Mouse (Mus musculus) hindbrain, postnatal 0 days (tissue): ENCODE results near the gene Cox14. TPM values are rescaled to one million over a fixed set of nuclear protein-coding genes. Genes with fewer than 3 reads are reported as not detected.

ENCODE experiments used
- ATAC-seq: fragments of 200-750 bp; cut with Nextera tagmentation; 2 replicates; pipeline ENCODE4 v1.8.0; 2017; ENCODE audit warnings: mild to moderate bottlenecking, moderate TSS enrichment, moderate library complexity
- DNase-seq: peaks from one replicate; pipeline ENCODE4 v3.0.0-alpha.2; 2015; ENCODE audit warnings: low spot score
- H3K27ac ChIP-seq: fragments of 300-500 bp; sonication (generic); 2 replicates; pipeline ENCODE4 v1.5.1; 2014; ENCODE audit warnings: mild to moderate bottlenecking
- H3K27me3 ChIP-seq: fragments of 300-500 bp; sonication (generic); 2 replicates; pipeline ENCODE4 v1.6.1; 2014; ENCODE audit warnings: low read length, mixed read lengths; ENCODE audit not compliant: insufficient read depth
- H3K36me3 ChIP-seq: fragments of 300-500 bp; sonication (generic); 2 replicates; pipeline ENCODE4 v1.6.1; 2014; ENCODE audit warnings: low read length, mixed read lengths; ENCODE audit not compliant: insufficient read depth
- H3K4me1 ChIP-seq: fragments of 300-500 bp; sonication (generic); 2 replicates; pipeline ENCODE4 v1.6.1; 2014; ENCODE audit warnings: antibody characterized with exemption, low read length, mixed read lengths; ENCODE audit not compliant: insufficient read depth
- H3K4me2 ChIP-seq: fragments of 300-500 bp; sonication (generic); 2 replicates; pipeline ENCODE4 v1.6.1; 2014; ENCODE audit warnings: low read depth, mild to moderate bottlenecking, low read length, moderate library complexity, mixed read lengths
- H3K4me3 ChIP-seq: fragments of 300-500 bp; sonication (generic); 2 replicates; pipeline ENCODE4 v1.5.1; 2014; ENCODE audit warnings: low read length
- H3K9ac ChIP-seq: fragments of 300-500 bp; sonication (generic); replicated peaks from 2 replicates; pipeline ENCODE4 v1.6.1; 2014; ENCODE audit warnings: mild to moderate bottlenecking, low read length, moderate library complexity, mixed read lengths
- H3K9me3 ChIP-seq: fragments of 300-500 bp; sonication (generic); 2 replicates; pipeline ENCODE4 v1.6.1; 2016; ENCODE audit warnings: low read length, mixed read lengths
- CTCF ChIP-seq: IDR thresholded peaks from 2 replicates; pipeline ENCODE4 v1.5.1; 2016; ENCODE audit warnings: antibody characterized with exemption, control low read depth, low read depth
- WGBS: fragments of 180-500 bp; shearing (Covaris S2); extraction: QIAGEN DNeasy Blood & Tissue Kit; methylation state at CpG from one replicate; pipeline ENCODE4 v1.1.7; 2014; 5-methylcytosine and 5-hydroxymethylcytosine counted together
- polyA plus RNA-seq: library from polyadenylated mRNA; unstranded; fragments of >200 nt; fragmentation: Nextera tagmentation; extraction: Ambion mirVana; gene quantifications from 2 replicates; pipeline ENCODE4 v1.2.1, GENCODE M21; 2015
- total RNA-seq: library from RNA; depleted of rRNA; stranded (reverse); fragments of >200 nt; gene quantifications from 2 replicates; pipeline ENCODE4 v1.2.3, GENCODE M21; 2014

Cox14 gene
- total and polyA plus RNA-seq, 2 experiments from 2014 or later, result 101 to 201 TPM

DNA sequence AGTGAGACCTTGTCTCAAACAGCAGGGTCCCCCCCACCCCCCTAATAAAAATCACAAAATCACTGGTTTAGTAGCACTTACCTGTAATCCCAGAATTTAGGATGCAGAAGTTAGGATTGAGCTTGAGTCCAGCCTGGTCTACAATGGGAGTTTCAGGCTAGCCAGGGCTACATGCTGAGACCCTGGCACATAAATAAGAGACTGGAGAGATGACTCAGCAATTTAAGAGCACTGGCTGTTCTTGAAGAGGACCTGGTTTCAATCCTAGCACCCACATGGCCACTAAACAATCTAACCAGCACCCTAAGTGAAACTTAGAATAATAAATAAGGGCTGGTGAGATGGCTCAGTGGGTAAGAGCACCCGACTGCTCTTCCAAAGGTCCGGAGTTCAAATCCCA, 5.7 kb downstream of the Cox14 start:
- Histone ChIP-seq H3K27ac (no peak overlapping the region), H3K4me2 (no peak overlapping the region), H3K4me1 (peaks cover 5% of the 10 kb centered on the region; the same call in 1 of the 2 replicates), H3K4me3 (no peak overlapping the region), H3K9ac (no peak overlapping the region), H3K27me3 (no peaks in the 10 kb centered on the region), H3K9me3 (no peaks in the 10 kb centered on the region), H3K36me3 (peaks cover 18% of the 10 kb centered on the region)
- no peak for ATAC-seq
- DNase-seq, result no peak
- 97% methylated on average over 2 of the region's 2 CpGs for WGBS
- TF ChIP-seq CTCF, result no peak

GRCm38 (mm10) chr15:99731678-99732077, 6.3 kb downstream of the Cox14 start:
- ATAC-seq (no peak), DNase-seq (no peak)
- Histone ChIP-seq H3K27me3 (no peaks in the 10 kb centered on the region), H3K9ac (no peak overlapping the region), H3K4me3 (no peak overlapping the region), H3K4me2 (no peak overlapping the region), H3K9me3 (no peaks in the 10 kb centered on the region), H3K27ac (no peak overlapping the region), H3K36me3 (peaks cover 23% of the 10 kb centered on the region), H3K4me1 (peaks cover under 1% of the 10 kb centered on the region; the same call in 1 of the 2 replicates)
- no peak for TF ChIP-seq CTCF
- WGBS, result 93% methylated on average over 3 of the region's 3 CpGs

GRCm38 (mm10) chr15:99733186-99733585, 7.8 kb downstream of the Cox14 start:
- H3K9ac ChIP-seq, result no peak overlapping the region
- 95% methylated on average over 5 of the region's 5 CpGs for WGBS
- ATAC-seq, result no peak

DNA sequence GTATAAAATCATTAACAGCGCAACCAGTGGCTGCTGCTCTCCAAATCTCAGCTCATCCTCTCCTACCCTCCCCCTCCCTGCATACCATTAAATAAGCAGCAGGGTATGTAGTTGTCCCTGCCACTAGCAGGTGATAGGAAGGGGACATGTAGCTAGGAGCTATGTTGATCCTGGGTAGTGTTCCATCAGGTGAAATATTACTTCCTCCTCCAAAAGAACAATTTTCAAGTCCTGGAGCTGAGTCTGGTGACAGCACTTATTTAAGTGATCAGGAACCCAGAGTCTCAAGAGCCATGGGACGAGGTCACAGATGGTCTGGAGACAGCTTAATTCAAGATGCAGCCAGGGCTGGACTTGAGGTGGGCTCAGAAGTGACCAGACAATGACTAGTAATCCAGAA, 10.2 kb downstream of the Cox14 start:
- Histone ChIP-seq H3K4me2 (no peak overlapping the region), H3K27ac (no peak overlapping the region), H3K9ac (no peak overlapping the region), H3K9me3 (no peaks in the 10 kb centered on the region), H3K36me3 (peaks cover 49% of the 10 kb centered on the region), H3K4me1 (no peaks in the 10 kb centered on the region), H3K27me3 (no peaks in the 10 kb centered on the region), H3K4me3 (no peak overlapping the region)
- no peak for TF ChIP-seq CTCF
- ATAC-seq (no peak), DNase-seq (no peak)
- 90% methylated on average over 2 of the region's 2 CpGs for WGBS

More at GRCm38 (mm10) chr15:99733186-99733585, 7.8 kb downstream of the Cox14 start:
- Histone ChIP-seq H3K36me3 (peaks cover 28% of the 10 kb centered on the region), H3K27ac (no peak overlapping the region), H3K4me1 (no peaks in the 10 kb centered on the region), H3K4me2 (no peak overlapping the region), H3K27me3 (no peaks in the 10 kb centered on the region), H3K4me3 (no peak overlapping the region), H3K9me3 (no peaks in the 10 kb centered on the region)
- no peak for DNase-seq
- no peak for TF ChIP-seq CTCF

DNA sequence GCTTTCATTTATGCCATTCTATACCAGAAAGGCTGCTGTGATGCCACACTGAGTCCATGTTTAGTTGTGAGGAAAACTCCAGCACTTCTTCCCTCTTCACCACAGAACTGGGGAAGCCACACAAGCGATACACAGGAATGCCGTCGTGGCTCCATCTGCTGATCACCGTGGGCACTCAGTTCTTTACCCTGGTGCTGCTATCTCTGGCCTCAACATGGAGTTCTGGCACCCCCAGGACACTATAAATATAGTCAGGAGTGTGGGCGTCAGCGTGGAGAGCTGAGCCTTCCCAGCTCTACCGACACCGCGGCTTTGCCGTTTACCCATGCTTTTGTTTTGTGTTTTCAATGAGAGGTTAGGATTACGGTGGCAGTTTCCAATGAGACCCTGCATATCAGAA, 11.3 kb downstream of the Cox14 start:
- WGBS, result 89% methylated on average over 11 of the region's 11 CpGs
- Histone ChIP-seq H3K4me1 (no peaks in the 10 kb centered on the region), H3K27ac (no peak overlapping the region), H3K27me3 (no peaks in the 10 kb centered on the region), H3K4me3 (no peak overlapping the region), H3K4me2 (no peak overlapping the region), H3K9me3 (no peaks in the 10 kb centered on the region), H3K36me3 (peaks cover 57% of the 10 kb centered on the region), H3K9ac (no peak overlapping the region)
- no peak for TF ChIP-seq CTCF
- ATAC-seq (no peak), DNase-seq (no peak)

DNA sequence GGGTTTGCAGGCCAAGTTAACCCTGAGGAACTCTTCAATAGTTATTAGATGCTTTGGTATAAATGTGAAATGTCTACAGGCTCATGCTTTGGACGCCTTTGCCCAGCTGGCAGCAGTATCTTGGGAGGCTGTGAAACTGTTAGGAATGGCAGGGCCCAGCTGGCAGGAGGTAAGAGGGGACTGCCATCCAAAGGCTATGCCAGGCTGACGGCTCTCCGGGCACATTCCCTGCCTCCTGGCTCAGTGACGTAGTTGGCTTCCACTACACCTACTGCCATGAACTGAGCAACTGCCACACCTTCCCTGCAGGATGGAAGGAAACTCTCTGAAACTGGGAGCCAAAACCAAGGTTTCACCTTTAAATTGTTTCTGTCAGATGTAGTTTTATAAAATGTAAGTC, 14.8 kb downstream of the Cox14 start:
- no peaks in the 10 kb centered on the region for H3K27me3 ChIP-seq
- no peak overlapping the region for H3K4me3 ChIP-seq
- 89% methylated on average over 4 of the region's 4 CpGs for WGBS
- H3K4me1 ChIP-seq, result no peaks in the 10 kb centered on the region
- TF ChIP-seq CTCF, result no peak
- no peak overlapping the region for H3K9ac ChIP-seq
- no peak overlapping the region for H3K27ac ChIP-seq
- H3K36me3 ChIP-seq, result peaks cover 68% of the 10 kb centered on the region
- DNase-seq (no peak), ATAC-seq (no peak)
- no peaks in the 10 kb centered on the region for H3K9me3 ChIP-seq
- no peak overlapping the region for H3K4me2 ChIP-seq

DNA sequence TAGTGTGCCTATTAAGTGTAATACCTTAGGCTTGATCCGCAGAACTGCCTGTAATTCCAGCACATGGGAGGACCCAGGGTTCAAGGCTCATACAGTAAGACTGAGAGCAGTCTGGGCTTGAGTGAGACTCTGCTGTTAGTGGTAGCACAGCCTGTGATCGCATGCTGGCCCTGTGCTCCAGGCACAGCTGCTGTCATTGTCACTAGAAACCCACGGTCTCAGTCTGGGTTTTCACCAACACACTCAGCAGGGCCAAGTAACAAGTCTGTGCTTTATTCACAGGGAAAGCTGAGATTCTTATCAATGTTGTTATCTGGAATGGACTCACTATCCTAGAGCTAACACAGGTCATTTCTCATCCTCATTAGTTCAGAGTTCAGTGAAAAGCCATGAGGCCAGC, 28.8 kb downstream of the Cox14 start:
- H3K36me3 ChIP-seq, result no peaks in the 10 kb centered on the region
- H3K27me3 ChIP-seq, result no peaks in the 10 kb centered on the region
- H3K4me3 ChIP-seq, result no peak overlapping the region
- ATAC-seq (no peak), DNase-seq (no peak)
- H3K9ac ChIP-seq, result no peak overlapping the region
- no peaks in the 10 kb centered on the region for H3K9me3 ChIP-seq
- TF ChIP-seq CTCF, result no peak
- no peak overlapping the region for H3K4me2 ChIP-seq
- H3K27ac ChIP-seq, result no peak overlapping the region
- H3K4me1 ChIP-seq, result no peaks in the 10 kb centered on the region
- WGBS, result 65% methylated on average over 3 of the region's 3 CpGs
